12 mouse cellular contexts compared by ENCODE assay signal in the genomic region with DNA sequence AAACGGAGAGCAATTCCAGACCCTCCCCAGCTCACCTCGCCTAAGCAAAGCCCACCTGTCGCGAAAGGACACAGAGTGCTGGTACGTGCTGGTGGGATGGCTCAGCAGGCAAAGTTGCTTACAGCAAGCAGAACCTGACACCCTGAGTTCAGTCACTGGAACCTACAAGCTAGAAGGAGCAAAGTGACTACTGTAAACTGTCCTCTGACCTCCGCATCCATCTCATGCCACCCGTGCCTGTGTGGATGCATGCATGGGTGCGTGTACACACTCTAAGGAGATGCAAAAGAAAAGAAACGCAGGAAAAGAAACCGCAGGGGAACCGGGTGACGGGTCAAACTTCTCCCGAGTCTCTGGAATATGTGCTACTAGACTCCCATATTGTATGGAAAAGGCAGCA.
A peak's percentile ranks its signal among the peaks of the same experiment; 100 is the strongest.
DNase-seq lines count a peak whose midpoint lies in the region; ATAC-seq and TF ChIP-seq lines count a peak whose summit lies in the region.
"Had no signal": no experiment of that assay in that cellular context is flagged by ENCODE, and none has a peak within 500 bp of the region (broad histone marks: within the 10 kb centered on the region; RNA-seq: fewer than 3 reads in every experiment).

No protein-coding gene starts in this region.

- H3K9me3 ChIP-seq in forebrain, embryonic 13.5 days (replicated peaks): no peaks in the 10 kb centered on the region

- H3K27me3 ChIP-seq in forebrain, embryonic 13.5 days: no peaks in the 10 kb centered on the region

- H3K4me2 ChIP-seq in forebrain, embryonic 13.5 days: no peak overlapping the region

- ATAC-seq in forebrain, embryonic 13.5 days: no peak

- intact Hi-C loops in gastrocnemius, adult 2 months (cut with DNase I): no loop called here
- intact Hi-C loops in left cerebral cortex, adult 2 months (cut with DNase I): no loop called here

- H3K4me1 ChIP-seq in forebrain, embryonic 13.5 days: peaks cover 14% of the 10 kb centered on the region

- no peak for TF ChIP-seq CTCF in gastrocnemius, adult 2 months (IDR thresholded peaks at IDR 0.05)
- TF ChIP-seq CTCF in left cerebral cortex, adult 2 months (IDR thresholded peaks at IDR 0.05): no peak

- WGBS in forebrain, embryonic 13.5 days: 92% methylated on average over 13 of the region's 13 CpGs

- DNase-seq in gastrocnemius, adult 2 months: no peak
- DNase-seq in gastrocnemius, postnatal 25 days: no peak
- peak; percentile 33 for DNase-seq in ZHBTc4 (ENCODE audit: low read depth, low spot score)
- peak; percentile 43 for DNase-seq in kidney, adult 18-20 months
- peak; percentile 46 to 73 for DNase-seq in kidney, postnatal 25 days
- no peak for DNase-seq in left cerebral cortex, adult 2 months (ENCODE audit: extremely low spot score in 1 of 2, low spot score in 2 of 2)
- no peak for DNase-seq in Muller cell, postnatal 12 days (ENCODE audit: inconsistent ontology term)
- DNase-seq: adrenal gland, postnatal 10 days; cerebellum, postnatal 10 days; heart, adult 2 months; right cerebral cortex, postnatal 14 days had no signal

- peak overlapping the region; percentile 46 for H3K4me3 ChIP-seq in gastrocnemius, adult 2 months
- H3K4me3 ChIP-seq in left cerebral cortex, adult 2 months: no peak overlapping the region
- no peak overlapping the region for H3K4me3 ChIP-seq in forebrain, embryonic 13.5 days
- H3K4me3 ChIP-seq: heart, adult 2 months had no signal

- H3K36me3 ChIP-seq in forebrain, embryonic 13.5 days (ENCODE audit: poor library complexity, severe bottlenecking): no peaks in the 10 kb centered on the region

- peak overlapping the region; percentile 59 for H3K27ac ChIP-seq in gastrocnemius, adult 2 months
- H3K27ac ChIP-seq in left cerebral cortex, adult 2 months: no peak overlapping the region
- H3K27ac ChIP-seq in forebrain, embryonic 13.5 days: no peak overlapping the region

- H3K9ac ChIP-seq in forebrain, embryonic 13.5 days: no peak overlapping the region

Comparison
In these comparisons a context has a peak if more than half of its experiments do, and no peak if none do; other contexts are left out.
1. DNase-seq: peak in ZHBTc4 (single experiment), kidney, adult 18-20 months (single experiment) and kidney, postnatal 25 days (2 of 2); none in gastrocnemius, adult 2 months (single experiment), gastrocnemius, postnatal 25 days (single experiment), left cerebral cortex, adult 2 months (0 of 2) and Muller cell, postnatal 12 days (single experiment).